Mouse (Mus musculus) ovary, postnatal 36 days (tissue): ENCODE data around the gene Tenm3.
"Not testable (repeated sequence)": the region's sequence is repeated elsewhere in the genome, so short reads cannot be mapped to it uniquely, and the experiment has no call there.

Source experiments
- DNase-seq: peaks from one replicate; pipeline ENCODE4 v3.0.0; 2022; ENCODE audit warnings: low spot score, mixed read lengths

The Tenm3 gene

DNA sequence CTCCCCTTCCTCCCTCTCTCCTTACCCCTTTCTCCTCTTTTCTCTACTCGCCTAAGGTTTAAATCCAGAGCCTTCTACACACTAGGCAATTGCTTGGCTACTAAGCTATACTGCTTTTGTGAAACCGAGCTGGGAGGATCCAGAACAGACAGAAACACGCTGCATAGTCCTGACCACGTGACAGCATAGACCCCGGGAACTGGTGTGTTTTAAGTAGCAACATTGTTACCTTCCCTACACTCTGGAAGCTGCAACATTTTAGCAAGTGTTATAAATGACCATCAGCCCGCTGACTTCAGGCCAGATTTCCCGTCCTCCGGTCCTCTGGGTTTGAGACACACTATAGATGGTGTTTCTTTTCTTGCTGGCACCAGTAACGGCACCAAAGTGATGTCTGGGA lies 640.1 kb downstream of the Tenm3 start:
- DNase-seq = no peak

DNA sequence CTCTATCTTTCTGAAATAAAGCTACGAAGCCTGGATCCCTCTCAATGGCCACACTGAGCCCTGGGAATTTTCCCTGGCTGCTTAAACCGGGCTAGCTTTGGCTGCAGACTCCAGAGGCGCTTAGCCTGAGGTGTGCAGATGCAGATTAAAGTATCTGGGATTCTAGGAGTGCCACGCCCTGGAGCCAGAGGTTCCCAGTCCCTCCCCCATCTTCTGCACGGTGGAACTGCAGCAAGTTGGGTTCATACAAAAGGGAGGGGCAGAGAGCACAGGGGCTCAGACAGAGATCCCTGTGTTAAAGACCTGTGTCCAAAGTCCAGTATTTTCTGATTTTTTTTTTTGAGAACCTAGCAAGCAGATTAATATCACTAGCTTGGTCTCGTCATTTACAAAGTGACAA lies 640.6 kb downstream of the Tenm3 start:
- DNase-seq = no peak

DNA sequence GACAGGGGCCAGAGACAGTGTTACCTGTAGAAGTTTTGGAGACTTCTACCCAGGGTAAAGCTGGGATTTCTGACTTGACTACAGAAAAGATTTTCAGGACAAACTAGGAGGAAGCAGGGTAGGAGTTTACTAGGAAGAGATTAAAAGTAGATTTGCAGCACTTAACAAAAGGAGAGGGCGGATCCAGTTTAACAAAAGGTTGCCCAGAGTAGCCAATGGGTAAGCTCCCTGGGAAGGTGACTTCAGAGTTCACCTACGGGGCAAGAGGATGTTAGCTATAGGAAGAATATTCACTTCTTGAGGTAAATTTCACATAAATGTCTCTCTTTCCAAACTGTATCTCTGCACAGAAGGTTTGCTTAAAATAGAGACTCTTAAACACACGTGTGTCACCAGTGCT lies 641.1 kb downstream of the Tenm3 start:
- DNase-seq = no peak

DNA sequence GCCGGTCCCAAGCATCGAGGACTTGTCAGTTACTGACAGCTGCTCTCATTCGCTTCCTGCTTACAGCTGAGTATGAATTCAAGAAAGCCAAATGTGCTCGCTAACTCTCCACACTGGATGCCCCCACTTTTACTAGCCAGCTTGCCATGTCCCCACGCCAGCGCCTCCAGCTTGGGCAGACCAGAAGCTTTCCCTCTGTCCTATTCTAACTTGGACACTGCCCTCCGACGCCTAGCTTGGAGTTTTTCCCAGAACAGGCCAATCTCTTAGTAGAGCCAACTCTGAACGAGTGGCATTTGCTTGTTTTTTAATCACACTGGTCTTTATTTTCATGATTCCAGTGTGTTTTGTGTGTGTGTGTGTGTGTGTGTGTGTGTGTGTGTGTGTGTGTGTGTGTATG lies 644.6 kb downstream of the Tenm3 start:
- DNase-seq = no peak

DNA sequence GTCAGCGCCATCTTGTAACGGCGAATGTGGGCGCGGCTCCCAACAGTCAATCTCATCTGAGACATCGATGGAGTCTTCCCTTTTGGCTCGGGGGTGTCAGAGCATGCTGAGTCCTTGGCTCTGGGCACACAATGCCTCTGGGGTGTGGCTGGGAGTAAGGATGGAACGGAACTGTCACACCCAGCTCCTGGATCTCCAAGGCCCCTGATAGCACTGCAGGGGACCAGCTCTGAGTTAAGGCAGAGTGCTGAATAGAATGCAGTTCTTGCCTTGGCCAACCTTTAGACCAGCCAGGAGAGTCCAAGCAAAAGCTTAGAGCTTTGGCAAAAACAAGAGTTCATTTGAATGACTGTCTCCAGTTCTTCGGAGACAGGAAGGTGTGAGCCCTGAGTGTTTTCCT lies 647.8 kb downstream of the Tenm3 start:
- no peak for DNase-seq

DNA sequence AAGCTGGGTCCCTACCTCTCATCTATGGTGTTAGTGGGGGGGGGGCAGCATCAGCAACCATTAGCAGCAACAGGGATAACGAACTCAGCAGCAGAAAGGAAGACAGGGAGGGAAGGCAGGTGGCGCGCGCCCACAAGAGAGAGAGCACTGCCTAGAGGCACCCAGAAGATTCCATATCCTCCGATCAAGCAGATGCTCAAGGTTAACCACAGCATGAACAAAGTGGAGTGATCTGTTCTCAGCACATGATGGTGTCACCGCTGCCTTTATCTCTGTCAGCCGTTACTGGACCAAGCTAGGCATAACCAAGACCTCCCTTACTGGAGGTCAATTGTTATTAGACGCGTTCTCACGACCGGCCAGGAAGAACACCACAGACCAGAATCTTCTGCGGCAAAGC lies 655.2 kb downstream of the Tenm3 start:
- DNase-seq = no peak

DNA sequence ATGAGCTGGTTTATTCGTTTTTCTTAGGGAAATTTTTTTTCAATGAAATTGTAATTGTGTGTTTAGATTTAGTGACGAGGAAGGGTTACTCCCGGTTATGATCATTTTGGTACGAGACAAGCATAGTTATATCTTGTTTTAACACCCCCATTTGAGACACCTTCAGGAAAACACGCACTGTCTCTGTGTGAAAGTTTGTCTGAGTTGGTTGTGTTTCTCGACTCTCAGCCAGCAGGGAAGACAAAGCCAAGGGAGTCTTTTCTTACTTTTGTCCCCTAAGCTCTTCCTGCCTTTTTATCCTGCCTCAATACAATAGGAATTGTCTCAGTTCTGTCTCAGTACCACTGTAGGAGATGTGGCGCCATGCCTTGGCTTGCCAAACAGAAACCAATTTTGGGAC lies 660.0 kb downstream of the Tenm3 start:
- DNase-seq = no peak

DNA sequence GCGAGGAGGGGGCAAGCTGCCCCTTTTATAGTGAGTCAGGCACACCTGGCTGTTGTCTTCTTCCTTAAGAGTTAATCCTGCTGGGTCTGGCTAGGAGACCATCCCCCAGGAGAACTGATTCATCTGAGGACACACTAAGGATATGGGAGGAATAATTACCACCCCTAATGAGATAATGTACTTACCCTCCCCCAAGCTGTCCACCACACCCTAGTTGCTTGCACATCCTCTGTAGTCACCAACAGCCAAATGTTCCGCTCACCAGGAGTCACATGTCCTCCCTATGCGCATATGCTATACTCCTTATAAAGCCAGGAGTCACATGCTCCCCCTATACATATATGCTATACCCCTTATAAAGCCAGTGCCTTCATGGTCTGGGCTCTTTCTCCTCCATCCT lies 662.8 kb downstream of the Tenm3 start:
- DNase-seq = no peak

DNA sequence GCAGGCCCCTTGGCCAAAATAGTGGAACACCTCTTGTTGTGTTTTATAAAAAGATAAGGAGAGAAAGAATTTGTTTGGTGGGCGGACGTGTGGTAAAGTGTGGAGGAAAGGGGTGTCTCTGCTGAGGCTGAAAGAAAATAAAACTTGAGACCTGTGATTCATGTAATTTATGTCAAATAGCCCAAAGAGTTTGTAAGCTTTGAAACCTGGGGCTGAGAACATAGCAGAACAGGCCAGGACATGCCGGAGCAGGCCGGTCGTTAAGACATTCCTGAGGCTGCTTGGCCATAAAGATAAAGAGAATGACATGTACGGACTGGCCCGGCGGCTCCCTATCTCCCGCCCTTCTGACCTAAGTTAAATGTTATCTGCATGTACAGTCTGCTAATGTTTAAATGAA lies 663.6 kb downstream of the Tenm3 start:
- DNase-seq = not testable (repeated sequence)

DNA sequence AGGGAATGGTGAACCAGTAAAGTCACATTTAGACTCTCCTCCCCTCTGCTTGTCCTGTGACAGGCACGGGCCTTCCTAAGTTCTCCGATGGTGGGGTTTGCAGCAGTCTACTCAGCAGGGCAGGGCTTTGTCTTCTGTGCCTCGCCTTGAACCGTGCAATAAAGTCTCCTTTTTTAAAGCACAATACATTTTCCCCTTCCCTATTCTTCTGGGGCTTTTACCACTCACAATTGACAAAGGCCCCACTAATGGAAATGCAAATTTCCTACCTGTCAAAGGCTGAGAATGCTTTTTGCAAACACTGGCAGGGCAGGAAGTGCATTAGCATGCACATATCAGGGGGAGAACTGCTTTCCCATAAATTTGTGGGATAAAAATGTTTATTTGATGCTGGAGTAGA lies 664.8 kb downstream of the Tenm3 start:
- no peak for DNase-seq

DNA sequence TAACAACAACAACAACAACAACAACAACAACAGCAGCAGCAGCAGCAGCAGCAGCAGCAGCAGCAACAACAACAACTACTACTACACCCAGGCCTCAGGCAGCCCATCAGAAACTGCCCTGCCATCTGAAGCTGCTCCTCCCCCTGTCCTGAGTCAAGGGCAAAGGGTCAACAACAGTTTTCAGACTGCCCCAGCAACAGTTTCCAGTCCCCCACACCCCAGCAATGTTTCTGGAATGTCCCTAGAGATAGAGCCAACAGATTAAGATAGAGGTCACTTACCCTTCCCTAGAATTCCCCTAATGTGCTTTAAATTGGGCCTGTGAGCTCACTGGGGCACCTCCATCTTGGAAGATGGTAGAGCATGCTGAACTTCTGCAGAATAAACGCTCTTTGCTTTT lies 665.9 kb downstream of the Tenm3 start:
- DNase-seq = no peak
